Mouse (Mus musculus): ENCODE measurements around the gene Glra4.

DNA sequence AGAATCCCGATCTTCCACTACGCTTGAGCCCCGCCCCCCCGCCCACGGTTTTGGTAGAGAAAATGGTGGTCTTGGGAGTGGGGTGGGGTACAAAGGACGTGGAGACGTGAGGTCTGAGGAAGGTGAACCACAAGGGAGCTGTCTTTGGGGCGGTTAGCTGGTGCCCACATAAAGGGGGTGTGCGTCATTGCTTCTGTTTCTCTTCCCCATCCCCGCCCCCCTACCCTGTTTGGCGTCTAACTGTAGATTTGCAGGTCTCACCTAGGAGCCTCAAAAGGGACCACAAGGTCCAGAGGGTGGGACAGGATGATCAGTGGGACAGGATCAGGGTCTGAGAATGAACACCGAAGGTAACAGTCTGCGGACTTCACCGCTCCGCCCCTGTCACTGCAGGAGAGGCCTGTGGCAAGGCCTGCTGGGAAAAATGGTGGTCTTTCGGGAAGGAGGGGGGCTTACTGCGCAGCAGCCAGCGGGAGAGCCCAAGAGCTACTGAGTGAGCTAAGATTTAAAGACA, 71.7 kb downstream of the Glra4 start:
- TF ChIP-seq TAL1 (IDR thresholded peaks at IDR 0.05; ENCODE audit: low read length) (no peak), GATA1 (IDR thresholded peaks at IDR 0.05; ENCODE audit: low read length) (no peak)
